Mouse (Mus musculus) neural tube, embryonic 13.5 days (tissue): Measurements from ENCODE around the gene Ncoa7. TPM values are rescaled to one million over a fixed set of nuclear protein-coding genes. Genes with fewer than 3 reads are reported as not detected.
A peak's percentile ranks its signal among the peaks of the same experiment; 100 is the strongest.
"Not testable (repeated sequence)": the region's sequence is repeated elsewhere in the genome, so short reads cannot be mapped to it uniquely, and the experiment has no call there.

Experiments used
- ATAC-seq: fragments of 200-750 bp; cut with Nextera tagmentation; 2 replicates; pipeline ENCODE4 v1.8.0; 2017; ENCODE audit warnings: low read depth, mild to moderate bottlenecking, moderate TSS enrichment, moderate library complexity
- H3K27ac ChIP-seq: fragments of 300-500 bp; sonication (generic); replicated peaks from 2 replicates; pipeline ENCODE4 v1.5.1; 2015; ENCODE audit warnings: moderate library complexity, mild to moderate bottlenecking, inconsistent platforms
- H3K27me3 ChIP-seq: fragments of 300-500 bp; sonication (generic); 2 replicates; pipeline ENCODE4 v1.6.1; 2015; ENCODE audit warnings: mild to moderate bottlenecking, inconsistent platforms
- H3K36me3 ChIP-seq: fragments of 300-500 bp; sonication (generic); 2 replicates; pipeline ENCODE4 v1.6.1; 2015; ENCODE audit warnings: mild to moderate bottlenecking, inconsistent platforms
- H3K4me1 ChIP-seq: fragments of 300-500 bp; sonication (generic); replicated peaks from 2 replicates; pipeline ENCODE4 v1.6.1; 2015; ENCODE audit warnings: inconsistent platforms
- H3K4me2 ChIP-seq: fragments of 300-500 bp; sonication (generic); 2 replicates; pipeline ENCODE4 v1.6.1; 2015; ENCODE audit warnings: inconsistent platforms, mild to moderate bottlenecking, moderate library complexity
- H3K4me3 ChIP-seq: fragments of 300-500 bp; sonication (generic); 2 replicates; pipeline ENCODE4 v1.5.1; 2015; ENCODE audit warnings: mild to moderate bottlenecking, inconsistent platforms
- H3K9ac ChIP-seq: fragments of 300-500 bp; sonication (generic); 2 replicates; pipeline ENCODE4 v1.6.1; 2015; ENCODE audit warnings: moderate library complexity, mild to moderate bottlenecking, inconsistent platforms
- H3K9me3 ChIP-seq: fragments of 300-500 bp; sonication (generic); 2 replicates; pipeline ENCODE4 v1.6.1; 2016; ENCODE audit warnings: inconsistent platforms
- WGBS: fragments of 180-500 bp; shearing (Covaris S2); methylation state at CpG from one replicate; pipeline ENCODE4 v1.1.7; 2015; 5-methylcytosine and 5-hydroxymethylcytosine counted together
- polyA plus RNA-seq: library from polyadenylated mRNA; unstranded; fragments of >200 nt; fragmentation: Nextera tagmentation; extraction: Ambion mirVana; gene quantifications from 2 replicates; pipeline ENCODE4 v1.2.1, GENCODE M21; 2015

The Ncoa7 gene
- polyA plus RNA-seq, 1 experiment from 2014 or later: 16.1 TPM

GRCm38 (mm10) chr10:30628444-30628843 is 174.7 kb downstream of the Ncoa7 start:
- not testable (repeated sequence) for H3K9me3 ChIP-seq, H3K36me3 ChIP-seq, H3K4me2 ChIP-seq, H3K9ac ChIP-seq, H3K27me3 ChIP-seq, H3K27ac ChIP-seq, H3K4me3 ChIP-seq, ATAC-seq, H3K4me1 ChIP-seq
- 92% methylated on average over 11 of the region's 11 CpGs for WGBS

DNA sequence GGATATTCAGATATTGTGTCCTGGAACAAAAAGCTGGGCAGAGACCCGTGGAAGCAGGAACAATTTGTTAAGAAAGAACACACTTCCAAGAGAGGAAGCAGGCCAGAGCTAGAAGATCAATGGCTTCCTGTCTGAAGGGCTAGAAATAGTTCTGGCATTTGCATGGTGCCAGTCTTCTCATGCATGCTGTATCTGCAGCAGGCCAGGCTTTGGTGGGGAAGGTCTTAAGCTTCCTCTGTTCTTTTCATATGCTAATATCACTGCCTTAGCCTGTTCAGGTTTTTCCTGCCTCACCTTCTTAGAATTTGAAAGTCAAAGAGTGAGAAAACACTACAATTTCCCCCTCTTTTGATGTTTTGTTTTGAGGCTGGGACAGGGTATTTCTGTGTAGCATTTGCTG is 175.6 kb downstream of the Ncoa7 start:
- no peaks in the 10 kb centered on the region for H3K9me3 ChIP-seq
- H3K4me3 ChIP-seq: no peak overlapping the region
- no peaks in the 10 kb centered on the region for H3K36me3 ChIP-seq
- ATAC-seq: no peak
- H3K9ac ChIP-seq: no peak overlapping the region
- H3K4me1 ChIP-seq: peaks cover 6% of the 10 kb centered on the region
- WGBS: 38% methylated on average over 1 of the region's 1 CpGs
- H3K4me2 ChIP-seq: no peak overlapping the region
- H3K27me3 ChIP-seq: no peaks in the 10 kb centered on the region
- H3K27ac ChIP-seq: no peak overlapping the region

- Histone ChIP-seq H3K36me3 (no peaks in the 10 kb centered on the region), H3K4me1 (peaks cover 6% of the 10 kb centered on the region), H3K4me2 (no peak overlapping the region), H3K27ac (no peak overlapping the region), H3K4me3 (no peak overlapping the region), H3K27me3 (0 out of 2 replicates have a peak, but pooled peaks cover 3% of the 10 kb centered on the region), H3K9ac (no peak overlapping the region), H3K9me3 (no peaks in the 10 kb centered on the region)
- 66% methylated on average over 5 of the region's 5 CpGs for WGBS
- peak; percentile 66; the same call in 1 of the 2 replicates for ATAC-seq
Measured at GRCm38 (mm10) chr10:30624161-30625019, 178.7 kb downstream of the Ncoa7 start.

- Histone ChIP-seq H3K4me2 (no peak overlapping the region), H3K27me3 (0 out of 2 replicates have a peak, but pooled peaks cover 3% of the 10 kb centered on the region), H3K9me3 (no peaks in the 10 kb centered on the region), H3K27ac (no peak overlapping the region), H3K4me3 (no peak overlapping the region), H3K4me1 (peaks cover 9% of the 10 kb centered on the region), H3K9ac (no peak overlapping the region), H3K36me3 (no peaks in the 10 kb centered on the region)
- no peak for ATAC-seq
Measured at GRCm38 (mm10) chr10:30622928-30623327, 180.2 kb downstream of the Ncoa7 start.

DNA sequence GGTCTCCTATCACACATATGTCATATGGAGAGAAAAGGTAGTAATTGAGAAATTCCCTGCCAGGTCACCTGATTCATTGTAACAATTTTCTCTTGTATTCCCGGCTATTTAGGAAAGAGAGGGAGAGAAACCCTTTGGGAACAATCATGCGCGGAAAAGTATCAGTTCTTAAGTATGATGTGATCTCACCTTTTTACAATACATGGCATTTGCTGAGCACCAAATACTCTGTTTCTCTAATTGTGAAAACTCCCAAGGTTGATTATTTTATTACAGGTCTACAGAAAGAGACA is 184.3 kb downstream of the Ncoa7 start:
- H3K4me2 ChIP-seq: peak overlapping the region; percentile 69
- ATAC-seq: no peak
- H3K36me3 ChIP-seq: no peaks in the 10 kb centered on the region
- H3K27ac ChIP-seq: peak overlapping the region; percentile 90; the same call in 1 of the 2 replicates
- H3K27me3 ChIP-seq: 0 out of 2 replicates have a peak, but pooled peaks cover 3% of the 10 kb centered on the region
- peaks cover 11% of the 10 kb centered on the region for H3K4me1 ChIP-seq
- whole genome bisulfite sequencing: 39% methylated on average over 3 of the region's 3 CpGs
- H3K9ac ChIP-seq: peak overlapping the region; percentile 70
- no peaks in the 10 kb centered on the region for H3K9me3 ChIP-seq
- peak overlapping the region; percentile 56 for H3K4me3 ChIP-seq

DNA sequence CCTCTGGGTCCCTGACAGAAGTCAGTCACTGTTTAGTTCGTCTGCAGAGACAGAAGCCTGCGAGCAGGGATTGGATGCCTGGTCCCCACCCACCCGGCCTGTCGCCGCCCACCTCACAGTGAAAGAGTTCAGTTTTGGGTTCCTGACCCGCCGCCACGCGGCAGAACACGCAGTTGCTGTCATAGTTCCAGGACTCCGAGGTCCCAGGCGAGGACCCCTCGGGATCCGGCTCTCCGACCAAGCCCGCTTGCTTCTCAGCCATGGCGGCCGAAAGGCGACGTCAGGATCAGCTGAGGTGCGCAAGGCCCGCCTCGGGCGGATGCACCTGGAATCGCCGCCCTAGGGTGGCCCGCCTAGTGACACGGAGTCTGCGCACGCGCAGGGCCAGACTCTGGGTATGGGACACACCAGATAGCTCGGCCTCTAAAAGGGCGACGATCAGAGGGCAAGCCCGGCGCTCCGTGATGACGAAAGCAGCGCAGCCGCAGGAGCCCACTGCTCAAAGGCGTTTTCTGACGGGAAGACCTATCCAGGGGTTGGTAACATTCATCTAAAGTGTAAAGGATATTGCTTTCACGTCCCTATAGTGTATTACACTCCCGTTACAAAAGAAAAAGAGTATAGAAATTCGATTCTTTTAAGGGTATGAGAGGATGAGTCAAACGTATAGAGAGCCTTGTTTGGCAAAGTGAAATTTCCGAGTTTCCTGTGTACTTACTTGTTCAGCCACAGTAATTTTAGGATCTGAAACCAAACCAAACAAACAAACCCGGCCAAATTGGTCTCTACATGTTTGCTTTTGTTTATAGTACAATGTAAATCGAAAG is 184.8 kb downstream of the Ncoa7 start:
- H3K4me3 ChIP-seq: peak overlapping the region; percentile 56
- H3K27me3 ChIP-seq: 0 out of 2 replicates have a peak, but pooled peaks cover 3% of the 10 kb centered on the region
- no peaks in the 10 kb centered on the region for H3K36me3 ChIP-seq
- no peaks in the 10 kb centered on the region for H3K9me3 ChIP-seq
- peak; percentile 100 for ATAC-seq
- H3K9ac ChIP-seq: peak overlapping the region; percentile 70
- H3K27ac ChIP-seq: peak overlapping the region; percentile 90
- H3K4me2 ChIP-seq: peak overlapping the region; percentile 69
- H3K4me1 ChIP-seq: peaks cover 11% of the 10 kb centered on the region
- WGBS: 1% methylated on average over 49 of the region's 49 CpGs

- Histone ChIP-seq H3K4me2 (no peak overlapping the region), H3K9me3 (no peaks in the 10 kb centered on the region), H3K9ac (no peak overlapping the region), H3K27ac (no peak overlapping the region), H3K4me3 (no peak overlapping the region), H3K4me1 (peaks cover 8% of the 10 kb centered on the region), H3K36me3 (peaks cover 1% of the 10 kb centered on the region; the same call in 1 of the 2 replicates), H3K27me3 (no peaks in the 10 kb centered on the region)
- ATAC-seq: no peak
- 89% methylated on average over 4 of the region's 4 CpGs for WGBS
Measured at GRCm38 (mm10) chr10:30613039-30613438, 190.1 kb downstream of the Ncoa7 start.

DNA sequence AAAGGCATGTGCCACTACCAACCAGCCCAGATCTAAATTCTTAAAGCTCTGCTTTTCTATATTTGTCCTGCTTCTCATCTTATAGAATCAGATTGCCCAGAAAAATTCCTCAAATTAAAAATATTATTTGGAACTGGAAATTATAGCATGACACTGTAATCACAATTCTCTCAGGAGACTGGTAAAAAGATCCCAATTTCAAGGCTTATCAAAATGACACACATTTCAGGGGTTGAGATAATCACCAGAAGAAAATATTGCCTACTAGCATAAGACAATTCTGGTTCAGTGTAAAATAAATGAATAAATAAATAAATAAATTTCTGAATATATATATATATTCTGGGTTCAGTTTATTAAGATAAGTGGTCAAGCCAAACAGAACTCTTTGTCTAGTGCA is 193.5 kb downstream of the Ncoa7 start:
- no peaks in the 10 kb centered on the region for H3K27me3 ChIP-seq
- no peaks in the 10 kb centered on the region for H3K4me1 ChIP-seq
- H3K36me3 ChIP-seq: peaks cover 13% of the 10 kb centered on the region; the same call in 1 of the 2 replicates
- no peak for ATAC-seq
- no peak overlapping the region for H3K4me3 ChIP-seq
- no peak overlapping the region for H3K4me2 ChIP-seq
- no peak overlapping the region for H3K27ac ChIP-seq
- H3K9me3 ChIP-seq: no peaks in the 10 kb centered on the region
- no peak overlapping the region for H3K9ac ChIP-seq

DNA sequence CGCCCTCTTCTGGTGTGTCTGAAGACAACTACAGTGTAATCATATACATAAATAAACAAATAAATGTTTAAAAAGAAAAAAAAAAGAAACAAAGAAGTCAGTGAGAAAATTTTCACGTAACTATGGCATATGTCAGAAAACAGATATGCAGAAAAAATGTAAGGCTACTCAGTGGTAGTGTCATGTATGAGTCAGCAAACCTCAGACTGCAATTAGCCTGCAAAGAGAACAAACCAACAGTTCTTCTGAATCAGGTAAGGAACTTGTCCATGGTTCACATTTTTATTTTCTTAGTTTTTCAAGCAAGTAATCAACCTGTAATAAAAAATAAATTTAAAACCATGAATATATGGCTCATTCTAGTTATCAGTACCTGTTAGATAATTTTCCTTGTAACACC is 195.0 kb downstream of the Ncoa7 start:
- no peak overlapping the region for H3K27ac ChIP-seq
- no peaks in the 10 kb centered on the region for H3K27me3 ChIP-seq
- no peak for ATAC-seq
- no peaks in the 10 kb centered on the region for H3K4me1 ChIP-seq
- H3K4me3 ChIP-seq: no peak overlapping the region
- no peak overlapping the region for H3K9ac ChIP-seq
- H3K36me3 ChIP-seq: peaks cover 13% of the 10 kb centered on the region; the same call in 1 of the 2 replicates
- H3K9me3 ChIP-seq: no peaks in the 10 kb centered on the region
- H3K4me2 ChIP-seq: no peak overlapping the region
- WGBS: 64% methylated on average over 2 of the region's 2 CpGs

DNA sequence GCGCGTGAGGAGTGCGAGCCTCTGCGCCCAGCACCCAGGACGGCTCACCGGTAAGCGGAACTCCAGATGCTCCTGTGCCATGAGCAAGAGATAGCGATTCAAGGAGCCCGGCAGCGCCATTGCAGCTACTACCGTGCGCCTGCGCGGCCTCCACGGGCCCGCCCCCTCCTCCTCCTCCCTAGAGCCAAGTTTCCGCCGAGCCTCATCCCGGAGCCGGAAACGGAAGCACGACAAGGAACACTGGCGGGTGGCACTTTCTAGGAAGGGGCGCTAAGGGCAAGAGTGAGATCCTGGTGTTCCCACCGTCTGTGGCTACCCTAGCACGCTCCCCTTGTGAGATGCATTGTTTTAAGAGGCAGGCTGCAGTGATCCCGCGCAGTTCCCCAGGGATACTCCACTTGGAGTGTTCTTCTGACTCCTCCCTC is 202.6 kb downstream of the Ncoa7 start, which contains the start of gene Trmt11:
TSS of gene Trmt11 (minus strand) at position 208 of the 425 bp plus-strand sequence.
- Histone ChIP-seq H3K36me3 (peaks cover 15% of the 10 kb centered on the region), H3K4me2 (peak within 1 kb of the TSS; percentile 78), H3K4me1 (peaks cover 21% of the 10 kb centered on the region), H3K4me3 (peak within 1 kb of the TSS; percentile 74), H3K9me3 (no peaks in the 10 kb centered on the region), H3K27me3 (no peaks in the 10 kb centered on the region), H3K27ac (peak within 1 kb of the TSS; percentile 83), H3K9ac (peak within 1 kb of the TSS; percentile 83)
- WGBS: under 1% methylated on average over 25 of the region's 28 CpGs
- peak; percentile 98 for ATAC-seq

DNA sequence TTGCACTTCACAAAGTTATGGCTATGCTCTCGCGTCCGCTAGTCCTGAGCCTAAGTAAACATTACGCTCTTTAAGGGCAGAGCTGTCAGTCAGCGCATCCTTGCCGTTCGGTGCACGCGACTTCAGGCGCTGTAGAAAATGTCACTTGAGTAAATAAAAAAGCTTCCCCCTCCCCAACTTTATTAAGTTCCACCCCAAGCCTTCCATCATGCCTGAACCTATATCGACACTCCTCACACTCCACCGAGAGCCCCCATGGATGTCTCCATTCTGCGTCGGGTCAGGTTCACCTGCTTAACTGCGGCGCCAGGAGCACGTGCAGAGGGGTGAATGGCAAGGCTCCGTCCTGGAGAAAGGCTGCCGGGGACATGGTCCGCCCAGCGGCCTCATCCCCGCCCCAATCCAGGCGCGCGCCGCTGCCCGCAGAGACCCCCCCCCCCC is 203.0 kb downstream of the Ncoa7 start:
- under 1% methylated on average over 27 of the region's 27 CpGs for WGBS
- H3K9ac ChIP-seq: peak overlapping the region; percentile 83
- H3K27me3 ChIP-seq: no peaks in the 10 kb centered on the region
- no peaks in the 10 kb centered on the region for H3K9me3 ChIP-seq
- peak overlapping the region; percentile 83 for H3K27ac ChIP-seq
- H3K4me3 ChIP-seq: peak overlapping the region; percentile 74
- H3K4me1 ChIP-seq: peaks cover 21% of the 10 kb centered on the region
- peaks cover 19% of the 10 kb centered on the region for H3K36me3 ChIP-seq
- ATAC-seq: peak; percentile 83
- peak overlapping the region; percentile 78 for H3K4me2 ChIP-seq

- H3K27me3 ChIP-seq: no peaks in the 10 kb centered on the region
- no peak for ATAC-seq
- 68% methylated on average over 5 of the region's 5 CpGs for WGBS
- no peaks in the 10 kb centered on the region for H3K4me1 ChIP-seq
- H3K36me3 ChIP-seq: peaks cover 61% of the 10 kb centered on the region
- no peaks in the 10 kb centered on the region for H3K9me3 ChIP-seq
- H3K27ac ChIP-seq: no peak overlapping the region
- no peak overlapping the region for H3K4me2 ChIP-seq
- no peak overlapping the region for H3K9ac ChIP-seq
- no peak overlapping the region for H3K4me3 ChIP-seq
Measured at GRCm38 (mm10) chr10:30587037-30587436, 216.1 kb downstream of the Ncoa7 start.
